Mouse (Mus musculus): ENCODE results near the gene Ppp4r1. TPM values are rescaled to one million over a fixed set of nuclear protein-coding genes. Genes with fewer than 3 reads are reported as not detected.

Ppp4r1 gene
- polyA plus RNA-seq, 1 experiment from 2014 or later = 14.2 TPM

GRCm38 (mm10) chr17:65869720-65870119, 87.3 kb downstream of the Ppp4r1 start:
- Histone ChIP-seq H3K4me3 (ENCODE audit: low read depth, low read length) (no peak overlapping the region), H3K36me3 (ENCODE audit: control insufficient read depth, insufficient read depth, low read length) (peaks cover 2% of the 10 kb centered on the region; the same call in 1 of the 2 replicates), H3K27ac (replicated peaks) (no peak overlapping the region), H3K9me3 (ENCODE audit: control insufficient read depth, low read length) (no peaks in the 10 kb centered on the region), H3K9ac (ENCODE audit: low read length) (no peak overlapping the region), H3K27me3 (ENCODE audit: control insufficient read depth, insufficient read depth, low read length) (no peaks in the 10 kb centered on the region), H3K4me1 (replicated peaks; ENCODE audit: control insufficient read depth, insufficient read depth) (no peaks in the 10 kb centered on the region; the same call in 1 of the 2 replicates), H3K4me2 (replicated peaks; ENCODE audit: low read depth) (no peak overlapping the region)
- 83% methylated on average over 10 of the region's 10 CpGs for WGBS
- no peak for TF ChIP-seq CTCF (IDR thresholded peaks at IDR 0.05; ENCODE audit: low read depth)
- no peak for TF ChIP-seq EP300 (optimal IDR thresholded peaks at IDR 0.05)
- DNase-seq (ENCODE audit: low spot score) (no peak), ATAC-seq (ENCODE audit: low FRiP score, low TSS enrichment) (no peak)

- DNase-seq (ENCODE audit: low spot score) = peak; percentile 83
- Histone ChIP-seq H3K9ac (ENCODE audit: low read length) (no peak overlapping the region), H3K27ac (replicated peaks) (no peak overlapping the region), H3K4me1 (replicated peaks; ENCODE audit: control insufficient read depth, insufficient read depth) (no peaks in the 10 kb centered on the region; the same call in 1 of the 2 replicates), H3K4me2 (replicated peaks; ENCODE audit: low read depth) (no peak overlapping the region), H3K4me3 (ENCODE audit: low read depth, low read length) (no peak overlapping the region), H3K36me3 (ENCODE audit: control insufficient read depth, insufficient read depth, low read length) (peaks cover 2% of the 10 kb centered on the region; the same call in 1 of the 2 replicates), H3K9me3 (ENCODE audit: control insufficient read depth, low read length) (no peaks in the 10 kb centered on the region), H3K27me3 (ENCODE audit: control insufficient read depth, insufficient read depth, low read length) (no peaks in the 10 kb centered on the region)
- TF ChIP-seq EP300 (optimal IDR thresholded peaks at IDR 0.05) (no peak), CTCF (IDR thresholded peaks at IDR 0.05; ENCODE audit: low read depth) (peak; percentile 84)
- ATAC-seq (ENCODE audit: low FRiP score, low TSS enrichment) = peak; percentile 25; the same call in 1 of the 2 replicates
- 46% methylated on average over 4 of the region's 4 CpGs for WGBS
Measured at GRCm38 (mm10) chr17:65870146-65870545, 87.8 kb downstream of the Ppp4r1 start.

- ATAC-seq (ENCODE audit: low FRiP score, low TSS enrichment) = no peak
- Histone ChIP-seq H3K4me3 (ENCODE audit: low read depth, low read length) (no peak overlapping the region), H3K27ac (replicated peaks) (0 out of 2 replicates have a peak overlapping the region, but pooled peaks have one; percentile 30), H3K36me3 (ENCODE audit: control insufficient read depth, insufficient read depth, low read length) (peaks cover 2% of the 10 kb centered on the region; the same call in 1 of the 2 replicates), H3K9me3 (ENCODE audit: control insufficient read depth, low read length) (no peaks in the 10 kb centered on the region), H3K27me3 (ENCODE audit: control insufficient read depth, insufficient read depth, low read length) (no peaks in the 10 kb centered on the region), H3K4me2 (replicated peaks; ENCODE audit: low read depth) (no peak overlapping the region), H3K9ac (ENCODE audit: low read length) (no peak overlapping the region), H3K4me1 (replicated peaks; ENCODE audit: control insufficient read depth, insufficient read depth) (no peaks in the 10 kb centered on the region; the same call in 1 of the 2 replicates)
- TF ChIP-seq CTCF (IDR thresholded peaks at IDR 0.05; ENCODE audit: low read depth) (no peak), EP300 (optimal IDR thresholded peaks at IDR 0.05) (no peak)
- no peak for DNase-seq (ENCODE audit: low spot score)
- 24% methylated on average over 5 of the region's 5 CpGs for WGBS
Measured at GRCm38 (mm10) chr17:65871641-65872041, 89.3 kb downstream of the Ppp4r1 start.

- 67% methylated on average over 6 of the region's 6 CpGs for WGBS
- ATAC-seq (ENCODE audit: low FRiP score, low TSS enrichment) = no peak
Measured at GRCm38 (mm10) chr17:65872051-65872450, 89.7 kb downstream of the Ppp4r1 start.

GRCm38 (mm10) chr17:65872652-65873051, 90.3 kb downstream of the Ppp4r1 start:
- Histone ChIP-seq H3K27ac (replicated peaks) (no peak overlapping the region), H3K9me3 (ENCODE audit: control insufficient read depth, low read length) (no peaks in the 10 kb centered on the region), H3K4me3 (ENCODE audit: low read depth, low read length) (no peak overlapping the region), H3K4me2 (replicated peaks; ENCODE audit: low read depth) (no peak overlapping the region), H3K36me3 (ENCODE audit: control insufficient read depth, insufficient read depth, low read length) (peaks cover under 1% of the 10 kb centered on the region; the same call in 1 of the 2 replicates), H3K9ac (ENCODE audit: low read length) (no peak overlapping the region), H3K4me1 (replicated peaks; ENCODE audit: control insufficient read depth, insufficient read depth) (no peaks in the 10 kb centered on the region; the same call in 1 of the 2 replicates), H3K27me3 (ENCODE audit: control insufficient read depth, insufficient read depth, low read length) (no peaks in the 10 kb centered on the region)
- DNase-seq (ENCODE audit: low spot score) (peak; percentile 68), ATAC-seq (ENCODE audit: low FRiP score, low TSS enrichment) (peak; percentile 73)
- 56% methylated on average over 6 of the region's 6 CpGs for WGBS
- TF ChIP-seq CTCF (IDR thresholded peaks at IDR 0.05; ENCODE audit: low read depth) (peak; percentile 73), EP300 (optimal IDR thresholded peaks at IDR 0.05) (no peak)

More at GRCm38 (mm10) chr17:65872051-65872450, 89.7 kb downstream of the Ppp4r1 start:
- DNase-seq (ENCODE audit: low spot score) = no peak
- no peaks in the 10 kb centered on the region for H3K9me3 ChIP-seq (ENCODE audit: control insufficient read depth, low read length)
- H3K4me2 ChIP-seq (replicated peaks; ENCODE audit: low read depth) = no peak overlapping the region
- H3K27me3 ChIP-seq (ENCODE audit: control insufficient read depth, insufficient read depth, low read length) = no peaks in the 10 kb centered on the region
- peaks cover 2% of the 10 kb centered on the region; the same call in 1 of the 2 replicates for H3K36me3 ChIP-seq (ENCODE audit: control insufficient read depth, insufficient read depth, low read length)
- no peaks in the 10 kb centered on the region; the same call in 1 of the 2 replicates for H3K4me1 ChIP-seq (replicated peaks; ENCODE audit: control insufficient read depth, insufficient read depth)
- H3K27ac ChIP-seq (replicated peaks) = 0 out of 2 replicates have a peak overlapping the region, but pooled peaks have one; percentile 30
- TF ChIP-seq EP300 (optimal IDR thresholded peaks at IDR 0.05) (no peak), CTCF (IDR thresholded peaks at IDR 0.05; ENCODE audit: low read depth) (no peak)
- H3K9ac ChIP-seq (ENCODE audit: low read length) = 0 out of 2 replicates have a peak overlapping the region, but pooled peaks have one; percentile 18
- no peak overlapping the region for H3K4me3 ChIP-seq (ENCODE audit: low read depth, low read length)

- Histone ChIP-seq H3K27me3 (ENCODE audit: control insufficient read depth, insufficient read depth, low read length) (no peaks in the 10 kb centered on the region), H3K27ac (replicated peaks) (no peak overlapping the region), H3K36me3 (ENCODE audit: control insufficient read depth, insufficient read depth, low read length) (no peaks in the 10 kb centered on the region; the same call in 1 of the 2 replicates), H3K4me2 (replicated peaks; ENCODE audit: low read depth) (no peak overlapping the region), H3K9me3 (ENCODE audit: control insufficient read depth, low read length) (no peaks in the 10 kb centered on the region), H3K4me1 (replicated peaks; ENCODE audit: control insufficient read depth, insufficient read depth) (no peaks in the 10 kb centered on the region; the same call in 1 of the 2 replicates), H3K4me3 (ENCODE audit: low read depth, low read length) (no peak overlapping the region), H3K9ac (ENCODE audit: low read length) (no peak overlapping the region)
- TF ChIP-seq CTCF (IDR thresholded peaks at IDR 0.05; ENCODE audit: low read depth) (no peak), EP300 (optimal IDR thresholded peaks at IDR 0.05) (no peak)
- 75% methylated on average over 4 of the region's 4 CpGs for WGBS
- ATAC-seq (ENCODE audit: low FRiP score, low TSS enrichment) (no peak), DNase-seq (ENCODE audit: low spot score) (peak; percentile 4)
Measured at GRCm38 (mm10) chr17:65873156-65873555, 90.8 kb downstream of the Ppp4r1 start.

Measured in stomach, postnatal 0 days (tissue).